Mouse (Mus musculus) cortical plate, adult 2 months (tissue): ENCODE measurements around the gene Nlrp6.

Source experiments
- CTCF ChIP-seq: fragments of 200-500 bp; IDR thresholded peaks from 2 replicates; pipeline ENCODE4 v1.5.1; 2011; ENCODE audit warnings: mild to moderate bottlenecking, control low read depth, low read length; ENCODE audit not compliant: insufficient read depth; ENCODE audit errors: extremely low read depth
- POLR2A ChIP-seq: fragments of 200-500 bp; IDR thresholded peaks from 2 replicates; pipeline ENCODE4 v1.6.1; 2011; ENCODE audit warnings: mild to moderate bottlenecking, low read length, control low read depth; ENCODE audit not compliant: insufficient read depth; ENCODE audit errors: extremely low read depth

- TF ChIP-seq POLR2A (no peak), CTCF (no peak)
Observed at GRCm38 (mm10) chr7:140946311-140946710, 25.6 kb downstream of the Nlrp6 start.
